Mouse (Mus musculus) left cerebral cortex, postnatal 25 days (tissue): Measurements from ENCODE around the gene Prrxl1. TPM values are rescaled to one million over a fixed set of nuclear protein-coding genes. Genes with fewer than 3 reads are reported as not detected.

Source experiments
- DNase-seq, 2 experiments: peaks; one replicate each; pipeline ENCODE4 v3.0.0; 2022; ENCODE audit warnings: low spot score in 2 of 2, mixed read lengths in 1 of 2
- intact Hi-C: fragments of 180-260 bp; cut with DNase I; formaldehyde crosslinking; loops from one replicate; pipeline ENCODE4 v1.15.1; 2025
- total RNA-seq, 2 experiments: library from RNA; stranded (reverse); gene quantifications; 2 replicates each; pipeline ENCODE4 v1.2.3; 2021

The Prrxl1 gene
- total RNA-seq, 2 experiments from 2014 or later: not detected

GRCm38 (mm10) chr14:32697774-32698173 lies 98.6 kb downstream of the Prrxl1 start:
- no peak for DNase-seq
- intact Hi-C loops: no loop called here

- no peak for DNase-seq
- intact Hi-C loops: no loop called here
These were observed 99.3 kb downstream of the Prrxl1 start for GRCm38 (mm10) chr14:32698556-32698955.

Other genes with a start within 250 kb of the Prrxl1 start
- gene 1700024G13Rik, start 211.0 kb upstream of the Prrxl1 start, total RNA-seq: not detected
- gene Slc18a3, start 134.6 kb upstream of the Prrxl1 start, total RNA-seq: 1 to 10 TPM in 1 of 2 experiments, under 1 TPM in 1; 0.57 to 2.7 TPM
- gene Chat, start 133.4 kb upstream of the Prrxl1 start, total RNA-seq: 1 to 10 TPM in 1 of 2 experiments, under 1 TPM in 1; 0.76 to 3.1 TPM
- gene Ercc6, start 85.9 kb upstream of the Prrxl1 start, total RNA-seq: 10 to 100 TPM; 20.1 to 23.4 TPM
- gene 3425401B19Rik, start 85.9 kb downstream of the Prrxl1 start, total RNA-seq: under 1 TPM; 0.21 to 0.25 TPM
- gene Tmem273, start 186.6 kb downstream of the Prrxl1 start, total RNA-seq: 1 to 10 TPM; 1.0 to 1.9 TPM
- not detected for gene Fam170b, start 234.6 kb downstream of the Prrxl1 start, total RNA-seq